Mouse (Mus musculus) E14TG2a.4 (cell line): ENCODE results near the gene Klf13.

ENCODE experiments used
- CTCF ChIP-seq: conservative IDR thresholded peaks from 2 replicates; pipeline ENCODE4 v1.5.1; 2014; ENCODE audit warnings: low read length
- NANOG ChIP-seq: IDR thresholded peaks from 2 replicates; pipeline ENCODE4 v1.6.1; 2014; ENCODE audit warnings: borderline replicate concordance, low read length, mixed read lengths

DNA sequence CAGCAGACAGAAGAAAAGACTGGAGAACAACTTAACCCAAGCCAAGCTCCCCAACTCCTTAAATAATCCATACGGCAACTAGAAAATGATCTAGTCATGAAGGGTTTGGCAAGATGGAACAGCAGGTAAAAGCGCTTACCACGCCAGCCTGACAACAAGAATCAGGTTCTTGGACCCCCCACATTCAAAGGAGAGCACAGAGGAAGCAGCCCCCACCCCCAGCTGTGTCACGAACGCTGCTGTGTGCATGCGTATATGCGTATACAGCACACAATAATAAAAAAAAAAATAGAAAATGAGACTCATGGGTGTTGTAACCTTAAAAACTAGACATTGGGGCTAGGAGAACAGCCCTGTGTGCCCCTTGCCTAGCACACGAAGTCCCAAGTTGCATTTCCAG is 38.8 kb downstream of the Klf13 start:
- TF ChIP-seq CTCF = no peak
- TF ChIP-seq NANOG = no peak
